Mouse (Mus musculus) embryonic stem cell, embryonic (primary cell): ENCODE measurements at regions not wholly inside any gene's neighbourhood (a gene's known extent, or its start where the extent isn't known, plus 50 kb on each side); places are given as distances from the start of the nearest gene placed in this dataset.

ENCODE experiments used
- CTCF ChIA-PET, 4 experiments: fragments of 300-600 bp in 2 of 4; fragments of 350-600 bp in 2 of 4; sonication (Branson Sonifier 250); formaldehyde crosslinking; loops; one replicate each; lab custom pipeline; 2022; ENCODE audit warnings: inconsistent platforms in 2 of 4; lab: Charles Lee
- POLR2A ChIA-PET, 4 experiments: fragments of 300-600 bp in 2 of 4; fragments of 350-600 bp in 2 of 4; sonication (Branson Sonifier 250); formaldehyde crosslinking; loops; one replicate each; lab custom pipeline; 2022; ENCODE audit warnings: antibody characterized with exemption in 4 of 4, inconsistent platforms in 1 of 4; lab: Charles Lee

DNA sequence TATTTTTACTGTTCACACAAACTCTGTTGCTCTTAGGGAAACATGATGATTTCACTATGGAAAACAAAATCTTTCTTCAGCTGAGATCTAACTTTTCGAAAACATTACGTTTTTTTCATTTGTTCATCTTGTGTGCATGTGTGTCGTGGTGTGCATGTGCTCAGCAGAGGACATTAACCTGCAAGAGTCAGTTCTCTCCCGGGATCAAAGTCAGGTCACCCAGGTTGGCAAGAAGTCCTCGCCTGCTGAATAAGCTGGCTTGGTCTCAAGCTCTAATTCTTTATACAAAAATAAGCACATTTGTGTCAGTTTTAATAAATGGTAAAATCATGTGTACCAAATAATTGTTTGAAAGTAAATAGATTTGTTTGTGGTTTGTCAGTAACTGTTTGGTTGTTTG lies 105.2 kb upstream of the Foxn2 start:
- CTCF ChIA-PET, result no interaction called here
- POLR2A ChIA-PET, result interaction anchor here in 3 of 4 experiments (0.6 to 5.5 kb wide), 11 partner anchors 10 to 362 kb away, joined by 3 to 55 read pairs (median 4); no protein-coding TSS in a partner anchor

DNA sequence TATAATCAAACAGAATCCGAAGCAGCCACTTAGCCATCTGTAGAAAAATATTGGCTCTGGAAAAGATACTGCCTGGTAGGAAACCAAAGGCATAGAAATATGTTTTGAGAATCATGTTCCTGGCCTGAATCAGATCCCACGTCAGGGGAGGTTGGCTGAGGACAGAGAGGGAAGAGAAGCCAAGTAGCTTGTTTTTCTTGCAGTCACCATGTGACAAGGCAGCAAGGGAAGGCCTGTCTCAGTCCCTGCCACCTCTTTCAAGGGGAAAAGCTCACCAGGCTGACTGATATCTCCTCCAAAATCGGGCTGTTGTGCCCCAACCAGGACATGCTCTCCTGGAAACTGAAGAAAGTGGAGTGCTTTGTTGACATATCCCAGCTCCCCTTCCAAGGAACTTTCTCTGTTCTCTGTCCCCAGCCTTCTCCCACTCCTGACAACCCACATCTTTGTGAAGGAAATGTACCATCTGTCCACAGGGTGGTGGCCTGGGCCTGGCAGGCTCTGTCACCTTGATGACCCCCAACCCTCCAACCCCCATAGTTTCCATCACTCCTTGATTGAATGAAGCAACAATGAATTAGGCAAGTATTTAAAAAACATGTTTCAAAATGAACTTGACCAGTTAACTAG lies 104.3 kb upstream of the Foxn2 start:
- POLR2A ChIA-PET, result interaction anchor here in 3 of 4 experiments (0.7 to 5.5 kb wide), 9 partner anchors 9 to 234 kb away, joined by 3 to 55 read pairs (median 3); no protein-coding TSS in a partner anchor

DNA sequence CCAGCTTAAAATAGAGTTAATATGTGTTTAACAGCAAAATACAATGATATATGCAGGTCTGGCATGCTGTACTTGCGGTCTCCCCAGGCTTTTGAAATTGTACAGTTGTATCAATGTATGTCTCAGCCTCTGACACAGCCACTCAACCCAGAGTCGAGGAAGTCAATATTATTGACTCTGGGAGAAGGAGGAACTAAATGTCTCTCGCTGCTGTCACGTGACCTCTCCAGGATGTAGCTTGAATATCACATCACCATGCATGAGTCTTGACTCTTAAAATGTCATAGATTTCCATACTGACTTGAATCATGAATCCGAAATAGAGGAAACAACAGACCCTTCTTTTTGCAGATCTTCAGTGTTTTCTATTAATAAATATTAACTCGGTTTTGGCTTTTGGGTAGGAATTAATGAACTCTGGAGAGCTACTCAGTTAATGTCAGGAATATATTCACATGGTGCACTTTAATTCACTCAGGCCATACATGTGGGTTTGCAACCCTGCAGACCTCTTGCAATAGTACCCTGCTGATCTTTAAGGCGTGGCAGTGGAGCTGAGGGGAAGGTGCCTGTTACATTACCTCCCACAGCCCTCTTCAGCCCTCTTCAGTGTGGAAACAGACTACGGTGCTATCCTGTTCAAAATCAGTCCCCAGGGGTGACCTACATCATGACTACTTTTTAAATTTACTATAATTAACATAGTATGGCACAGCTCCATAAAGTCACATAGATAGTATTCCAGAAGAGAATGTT lies 102.7 kb upstream of the Foxn2 start:
- ChIA-PET POLR2A (interaction anchor here in 3 of 4 experiments (0.6 to 5.5 kb wide), 6 partner anchors 8 to 364 kb away, joined by 3 to 55 read pairs (median 4); no protein-coding TSS in a partner anchor), CTCF (no interaction called here)

More for the DNA sequence above, 104.3 kb upstream of the Foxn2 start:
- CTCF ChIA-PET, result interaction anchor here in 1 of 4 experiments (0.6 to 0.7 kb wide), 2 partner anchors 21 to 28 kb away, joined by 3 to 4 read pairs; no protein-coding TSS in a partner anchor

DNA sequence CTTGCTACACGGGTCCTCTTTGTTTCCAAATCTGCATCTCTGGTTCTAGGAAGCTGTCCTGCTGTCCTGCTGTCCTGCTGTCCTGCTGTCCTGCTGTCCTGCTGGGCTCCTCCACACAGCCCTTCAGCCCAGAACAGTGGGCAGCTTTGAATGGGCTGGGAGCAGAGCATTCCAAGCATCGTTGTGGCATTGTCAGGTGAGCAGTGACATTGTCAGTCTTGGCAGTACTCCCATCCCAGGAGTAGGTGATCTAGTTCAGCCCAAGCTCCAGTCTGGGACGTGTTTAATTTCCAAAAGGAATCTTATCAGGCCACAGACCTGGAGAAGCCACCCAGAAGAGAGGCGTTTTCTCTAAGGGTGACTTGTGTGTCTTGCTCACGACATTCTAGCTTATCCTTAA lies 99.4 kb upstream of the Foxn2 start:
- CTCF ChIA-PET, result interaction anchor here in 3 of 4 experiments (0.5 to 1.5 kb wide), 3 partner anchors 11 to 166 kb away, joined by 3 to 4 read pairs (median 4); no protein-coding TSS in a partner anchor
- POLR2A ChIA-PET, result interaction anchor here in 3 of 4 experiments (0.6 to 1.5 kb wide), 6 partner anchors 15 to 128 kb away, joined by 3 read pairs; no protein-coding TSS in a partner anchor

DNA sequence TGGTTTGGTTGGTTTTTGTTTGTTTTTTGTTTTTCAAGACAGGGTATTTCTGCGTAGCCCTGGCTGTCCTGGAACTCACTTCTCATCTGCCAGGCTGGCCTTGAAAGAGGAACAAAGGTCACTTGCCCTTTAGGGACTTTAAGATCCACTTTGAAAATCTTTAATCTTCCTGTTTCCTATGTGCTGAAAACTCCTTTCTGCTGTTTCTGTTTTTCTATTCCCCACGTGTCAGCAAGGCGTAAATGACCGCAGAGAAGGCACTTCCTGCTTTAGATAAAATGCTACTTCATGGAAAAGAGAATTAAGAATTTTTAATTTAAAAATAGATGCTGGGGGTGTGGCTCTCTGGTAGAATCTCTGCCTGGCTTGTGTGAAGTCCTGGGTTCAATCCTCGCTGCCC lies 98.9 kb upstream of the Foxn2 start:
- ChIA-PET CTCF (interaction anchor here in 1 of 4 experiments (1.3 kb wide), 1 partner anchor 12 kb away, joined by 4 read pairs; no protein-coding TSS in a partner anchor), POLR2A (interaction anchor here in 2 of 4 experiments (0.6 to 1.5 kb wide), 4 partner anchors 20 to 128 kb away, joined by 3 read pairs; no protein-coding TSS in a partner anchor)

DNA sequence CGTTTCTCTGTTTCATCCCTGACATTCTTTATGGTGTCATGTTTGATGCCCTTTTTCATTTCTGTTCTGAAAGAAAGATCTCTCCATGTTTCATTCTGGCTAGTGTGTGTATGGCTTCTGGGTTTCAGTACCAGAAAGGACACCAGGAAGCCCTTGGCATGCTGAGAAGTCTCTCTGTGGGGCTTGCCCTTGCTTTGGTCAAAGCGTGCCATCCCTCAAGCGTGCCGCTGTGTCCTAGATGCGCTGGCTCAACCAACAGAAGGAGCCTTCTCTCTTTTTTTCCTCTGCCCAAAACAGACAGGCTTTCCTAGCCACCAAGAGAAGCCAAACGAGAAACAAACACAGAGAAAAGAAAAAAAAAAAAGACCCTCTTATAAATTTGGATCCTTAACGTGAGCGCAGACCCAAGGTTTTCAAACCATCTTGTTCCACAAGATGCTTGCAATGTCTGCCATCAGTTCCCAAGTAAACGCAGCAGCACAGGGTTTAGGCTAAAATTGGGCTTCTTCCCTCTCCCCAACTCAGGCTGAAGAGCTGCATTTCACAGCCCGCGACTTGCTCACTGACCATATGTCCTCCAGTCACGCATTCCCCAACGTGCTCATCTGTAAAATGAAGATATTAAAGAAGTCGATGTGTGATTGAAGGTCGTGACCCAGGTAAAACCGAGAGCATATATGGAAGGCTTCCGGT lies 97.3 kb upstream of the Foxn2 start:
- ChIA-PET POLR2A (interaction anchor here in 3 of 4 experiments (0.6 to 4.8 kb wide), 7 partner anchors 17 to 532 kb away, joined by 3 to 38 read pairs (median 4); no protein-coding TSS in a partner anchor), CTCF (interaction anchor here in 1 of 4 experiments (0.6 kb wide), 3 partner anchors 84 to 227 kb away, joined by 3 to 13 read pairs (median 4); no protein-coding TSS in a partner anchor)

DNA sequence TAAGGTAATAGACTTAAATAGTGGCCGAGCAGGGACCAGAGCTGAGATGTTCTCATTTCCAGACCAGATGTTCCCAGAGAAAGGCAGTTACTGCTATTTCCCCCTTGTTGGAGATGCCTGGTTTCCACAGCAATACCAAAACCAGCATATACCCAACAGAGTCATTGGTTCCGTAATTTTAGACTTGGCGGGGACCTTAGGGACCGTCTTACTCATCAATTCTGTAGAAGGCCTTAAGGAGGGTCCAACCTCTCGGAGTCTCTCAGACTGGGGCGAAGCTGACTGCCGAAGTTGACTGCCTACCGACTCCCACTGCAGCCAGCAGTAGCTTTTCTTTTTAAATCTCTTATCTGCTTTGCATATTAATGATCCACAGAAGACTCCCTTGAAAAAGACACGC lies 95.1 kb upstream of the Foxn2 start:
- POLR2A ChIA-PET, result interaction anchor here in 3 of 4 experiments (0.7 to 6.1 kb wide), 27 partner anchors 8 to 216 kb away, joined by 3 to 55 read pairs (median 5); partner anchors contain the start of gene Foxn2 (in 2 of the 3)
- CTCF ChIA-PET, result interaction anchor here in 2 of 4 experiments (0.6 to 1.0 kb wide), 2 partner anchors 16 to 17 kb away, joined by 3 to 4 read pairs; no protein-coding TSS in a partner anchor

DNA sequence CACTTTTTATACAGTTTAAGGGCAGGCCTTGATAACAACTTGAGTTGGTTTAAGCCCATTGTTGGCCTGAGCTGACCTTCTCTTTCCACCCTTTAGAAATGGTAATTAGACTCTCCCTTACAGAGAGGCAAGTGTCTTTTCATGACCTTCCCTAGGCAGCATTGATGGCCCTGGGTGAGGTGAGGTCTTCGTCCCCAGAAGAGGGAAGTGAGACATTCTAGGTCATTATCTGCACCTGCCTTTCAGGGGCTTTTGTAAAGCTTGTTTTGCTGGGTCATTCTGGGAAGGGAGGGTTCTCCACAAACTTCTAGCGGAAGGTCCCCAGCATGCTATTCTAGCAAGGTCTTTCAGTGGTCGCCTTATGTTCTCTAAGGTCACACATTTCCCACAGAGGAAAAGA lies 93.6 kb upstream of the Foxn2 start:
- CTCF ChIA-PET, result interaction anchor here (0.6 to 2.4 kb wide), 9 partner anchors 13 to 317 kb away, joined by 3 to 12 read pairs (median 3); no protein-coding TSS in a partner anchor
- POLR2A ChIA-PET, result interaction anchor here (0.6 to 6.1 kb wide), 71 partner anchors 9 to 900 kb away, joined by 3 to 55 read pairs (median 5); partner anchors contain the start of genes Msh6 (in 3 of the 4), Foxn2 (in 2 of the 4), Ppp1r21 (in 2 of the 4) and Calm2 (in 1 of the 4)

DNA sequence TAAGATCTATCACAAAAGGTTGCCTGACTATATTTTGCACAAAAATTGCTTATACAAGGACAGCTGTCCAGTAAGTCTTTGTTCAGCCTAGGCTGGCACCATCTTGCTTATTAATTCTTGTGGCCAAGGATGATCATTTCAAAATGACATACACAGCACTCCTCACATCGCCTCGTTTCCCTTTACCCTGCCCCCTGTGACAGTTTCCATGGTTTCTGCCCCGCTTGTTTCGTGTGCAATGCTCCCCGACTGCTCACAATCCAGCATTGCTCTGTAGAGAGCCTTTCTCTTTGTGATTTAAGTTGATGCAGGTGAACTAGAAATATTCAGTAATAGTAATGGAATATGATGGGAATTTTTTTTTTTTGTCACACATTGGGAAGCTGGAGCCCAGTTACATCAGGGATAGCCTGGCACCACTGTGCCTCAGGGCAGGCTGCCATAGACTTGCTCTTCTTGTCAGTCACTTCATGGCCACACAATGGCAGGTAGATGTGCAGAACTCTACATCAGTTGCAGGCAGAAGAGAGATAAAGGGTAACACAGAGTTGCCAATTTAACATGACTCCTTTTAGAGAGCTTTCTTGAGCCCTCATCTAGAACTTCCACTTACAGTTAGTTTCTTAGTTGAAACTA lies 90.6 kb upstream of the Foxn2 start:
- ChIA-PET CTCF (no interaction called here), POLR2A (interaction anchor here in 1 of 4 experiments (6.1 kb wide), 1 partner anchor 14 kb away, joined by 55 read pairs; no protein-coding TSS in a partner anchor)

DNA sequence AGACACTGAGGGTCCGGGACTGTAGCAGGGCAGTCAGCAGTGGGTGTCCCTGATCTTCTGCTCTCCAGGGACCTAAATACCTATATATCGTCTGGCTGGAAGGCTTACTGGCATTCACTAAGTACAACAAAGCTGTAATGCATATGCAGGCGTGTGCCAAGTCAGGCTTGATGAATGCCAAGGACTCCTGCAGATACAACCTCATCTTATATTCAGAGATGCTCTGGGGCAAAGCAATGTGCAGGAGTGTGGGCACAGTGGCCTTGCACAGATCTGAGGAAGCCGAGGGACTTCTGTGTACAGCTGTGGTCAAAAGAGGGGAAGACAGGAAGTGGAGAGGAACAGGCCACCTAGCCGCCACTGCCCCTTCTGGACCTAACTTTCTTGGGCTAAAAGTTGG lies 89.5 kb upstream of the Foxn2 start:
- ChIA-PET CTCF (interaction anchor here in 1 of 4 experiments (1.1 kb wide), 1 partner anchor 11 kb away, joined by 4 read pairs; no protein-coding TSS in a partner anchor), POLR2A (interaction anchor here in 1 of 4 experiments (0.7 kb wide), 1 partner anchor 11 kb away, joined by 3 read pairs; no protein-coding TSS in a partner anchor)

DNA sequence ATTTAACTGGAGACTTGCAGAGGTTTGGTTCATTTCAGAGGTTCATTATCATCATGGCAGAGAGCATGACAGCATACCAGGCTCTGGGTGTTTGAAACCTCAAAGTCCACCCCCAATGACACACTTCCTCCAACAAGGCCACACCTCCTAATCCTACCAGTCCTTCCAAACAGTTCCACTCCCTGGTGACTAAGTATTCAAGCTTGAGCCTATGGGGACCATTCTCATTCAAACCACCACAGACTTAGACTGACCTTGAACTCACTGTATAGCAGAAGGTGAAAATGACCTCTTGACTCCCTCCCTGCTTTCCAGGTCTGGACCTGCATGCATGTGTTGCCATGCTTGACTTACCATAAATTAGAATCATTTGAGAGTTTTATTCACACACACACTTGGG lies 87.6 kb upstream of the Foxn2 start:
- POLR2A ChIA-PET, result interaction anchor here in 1 of 4 experiments (0.8 kb wide), 1 partner anchor 9 kb away, joined by 3 read pairs; no protein-coding TSS in a partner anchor
- CTCF ChIA-PET, result no interaction called here

DNA sequence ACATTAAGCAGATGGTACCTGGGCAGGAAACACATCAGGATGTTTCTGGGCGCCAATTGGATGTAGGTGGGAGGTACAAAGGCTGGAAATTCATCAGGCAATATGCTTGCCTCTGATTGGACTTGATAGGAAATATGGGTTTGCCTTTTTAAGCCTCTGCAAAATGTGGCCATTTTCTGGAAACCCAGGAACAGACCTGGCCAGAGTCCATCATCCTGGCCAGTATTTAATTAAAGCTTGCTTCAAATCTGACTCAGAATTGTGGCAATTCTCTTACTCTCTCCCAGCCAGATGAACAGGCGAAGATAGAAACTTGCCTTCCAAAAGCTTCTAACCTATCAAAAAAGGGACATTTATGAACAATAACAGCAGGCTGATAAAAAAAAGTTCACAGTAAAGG lies 79.3 kb upstream of the Foxn2 start:
- CTCF ChIA-PET, result no interaction called here
- POLR2A ChIA-PET, result interaction anchor here in 3 of 4 experiments (1.0 to 1.7 kb wide), 7 partner anchors 10 to 149 kb away, joined by 3 to 11 read pairs (median 4); no protein-coding TSS in a partner anchor

DNA sequence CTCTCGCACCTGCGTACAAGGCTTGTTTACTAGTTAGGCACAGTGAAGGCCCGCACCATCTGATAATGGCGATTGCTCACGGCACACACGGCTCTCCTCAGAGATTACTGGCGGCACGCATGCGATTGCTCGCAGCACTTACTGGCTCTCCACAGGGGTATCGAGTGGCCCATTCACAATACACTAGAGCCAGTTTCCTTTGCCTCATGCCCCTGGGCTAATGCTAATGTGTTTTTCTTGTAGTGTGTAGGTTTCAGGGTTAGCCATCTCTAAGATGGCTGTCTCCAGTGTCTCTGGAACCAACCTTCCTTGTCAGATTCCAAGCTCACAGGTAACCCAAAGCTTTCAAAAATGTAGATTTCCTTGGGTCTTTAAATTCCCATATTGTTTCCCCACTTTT lies 78.1 kb upstream of the Foxn2 start:
- POLR2A ChIA-PET, result interaction anchor here in 3 of 4 experiments (0.7 to 1.8 kb wide), 14 partner anchors 9 to 298 kb away, joined by 3 to 11 read pairs (median 3); no protein-coding TSS in a partner anchor
- CTCF ChIA-PET, result interaction anchor here in 1 of 4 experiments (1.4 kb wide), 1 partner anchor 106 kb away, joined by 3 read pairs; no protein-coding TSS in a partner anchor

DNA sequence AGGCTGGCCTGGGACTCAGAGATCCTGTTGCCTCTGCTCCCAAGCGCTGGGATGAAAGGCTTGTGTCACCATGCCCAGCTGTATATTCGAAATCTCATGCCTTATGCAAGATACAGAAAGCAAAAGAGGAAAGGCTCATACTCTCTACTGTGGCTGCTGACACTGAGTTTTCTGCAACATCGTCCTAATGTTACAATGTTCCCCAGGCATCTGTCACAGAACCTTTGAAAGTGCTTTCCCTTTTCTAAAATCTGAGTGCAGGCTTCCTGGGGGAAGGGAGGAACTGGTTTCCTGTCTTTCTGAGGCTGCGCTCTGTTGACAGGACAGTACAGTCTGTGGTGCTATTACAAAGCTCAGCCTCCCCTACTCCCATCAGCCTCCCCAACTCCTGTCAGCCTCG lies 72.6 kb upstream of the Foxn2 start:
- ChIA-PET CTCF (interaction anchor here in 1 of 4 experiments (0.6 kb wide), 1 partner anchor 110 kb away, joined by 4 read pairs; no protein-coding TSS in a partner anchor), POLR2A (interaction anchor here in 2 of 4 experiments (1.0 to 1.2 kb wide), 3 partner anchors 20 to 143 kb away, joined by 3 to 4 read pairs (median 3); no protein-coding TSS in a partner anchor)

DNA sequence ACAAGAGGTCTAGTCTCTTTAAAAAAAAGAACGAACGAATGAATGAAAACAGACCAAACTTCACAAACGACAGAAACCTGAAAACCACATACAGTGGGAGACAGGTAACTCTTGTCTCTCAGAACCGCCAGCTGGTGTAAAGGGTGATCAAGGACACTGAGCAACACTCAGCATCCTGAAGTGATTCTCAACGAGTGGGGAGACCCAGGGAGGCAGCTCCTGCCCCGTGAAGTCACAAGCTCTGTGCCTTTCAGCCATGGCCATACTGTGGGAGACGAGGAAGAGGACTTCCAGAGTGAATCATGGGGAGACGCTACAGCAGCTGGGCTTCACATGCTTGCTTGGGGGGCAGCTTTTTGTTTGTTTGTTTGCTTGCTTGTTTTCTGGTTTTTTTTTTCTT lies 70.5 kb upstream of the Foxn2 start:
- ChIA-PET POLR2A (interaction anchor here in 2 of 4 experiments (0.7 to 1.2 kb wide), 2 partner anchors 141 to 264 kb away, joined by 4 read pairs; no protein-coding TSS in a partner anchor), CTCF (no interaction called here)

DNA sequence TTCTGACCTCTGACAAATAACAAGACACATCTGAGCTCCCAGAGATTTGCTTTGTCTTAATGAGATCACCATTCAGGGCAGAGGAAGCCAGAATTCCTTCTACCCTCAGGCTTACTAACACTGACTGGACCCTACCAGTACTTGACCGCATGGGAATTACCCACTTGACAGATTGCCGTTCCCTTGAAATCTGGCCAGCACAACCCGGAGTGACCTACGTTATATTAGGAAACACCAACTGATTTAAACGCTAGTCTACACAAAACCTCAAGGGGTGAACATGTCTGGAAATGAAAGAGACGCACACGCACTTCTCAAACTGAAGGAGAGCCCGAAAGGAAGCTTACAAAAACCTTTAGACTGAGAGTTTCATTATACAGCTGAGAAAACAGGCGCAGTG lies 69.8 kb upstream of the Foxn2 start:
- POLR2A ChIA-PET, result interaction anchor here in 2 of 4 experiments (0.7 to 1.2 kb wide), 2 partner anchors 141 to 263 kb away, joined by 4 read pairs; no protein-coding TSS in a partner anchor

More for the DNA sequence above, 69.8 kb upstream of the Foxn2 start:
- CTCF ChIA-PET, result interaction anchor here in 1 of 4 experiments (0.6 kb wide), 1 partner anchor 82 kb away, joined by 8 read pairs; no protein-coding TSS in a partner anchor
